Mouse (Mus musculus): ENCODE results near the gene Arap1.

Arap1 gene

GRCm38 (mm10) chr7:101449855-101450254, 102.0 kb downstream of the Arap1 start:
- peak; percentile 28 for DNase-seq (ENCODE audit: low read depth)

- peak; percentile 91 for DNase-seq (ENCODE audit: low read depth)
Measured at GRCm38 (mm10) chr7:101450422-101451401, 102.8 kb downstream of the Arap1 start.

GRCm38 (mm10) chr7:101452669-101453068, 104.8 kb downstream of the Arap1 start:
- peak; percentile 28 for DNase-seq (ENCODE audit: low read depth)

- DNase-seq (ENCODE audit: low read depth), result peak; percentile 36
Measured at GRCm38 (mm10) chr7:101453296-101453695, 105.4 kb downstream of the Arap1 start.

GRCm38 (mm10) chr7:101453725-101454124, 105.9 kb downstream of the Arap1 start:
- DNase-seq (ENCODE audit: low read depth), result peak; percentile 26

- DNase-seq (ENCODE audit: low read depth), result peak; percentile 38
Measured at GRCm38 (mm10) chr7:101454479-101454878, 106.6 kb downstream of the Arap1 start.

- no peak for DNase-seq (ENCODE audit: low read depth)
Measured at GRCm38 (mm10) chr7:101455141-101455540, 107.3 kb downstream of the Arap1 start.

- DNase-seq (ENCODE audit: low read depth), result no peak
Measured at GRCm38 (mm10) chr7:101456318-101456717, 108.5 kb downstream of the Arap1 start.

GRCm38 (mm10) chr7:101456789-101457188, 108.9 kb downstream of the Arap1 start:
- DNase-seq (ENCODE audit: low read depth), result peak; percentile 36

GRCm38 (mm10) chr7:101457283-101457682, 109.4 kb downstream of the Arap1 start:
- DNase-seq (ENCODE audit: low read depth), result no peak

GRCm38 (mm10) chr7:101457801-101458200, 109.9 kb downstream of the Arap1 start:
- peak; percentile 75 for DNase-seq (ENCODE audit: low read depth)

GRCm38 (mm10) chr7:101458278-101458781, 110.5 kb downstream of the Arap1 start:
- DNase-seq (ENCODE audit: low read depth), result no peak

- DNase-seq (ENCODE audit: low read depth), result no peak
Measured at GRCm38 (mm10) chr7:101459305-101459813, 111.5 kb downstream of the Arap1 start.

- DNase-seq (ENCODE audit: low read depth), result peak; percentile 51
Measured at GRCm38 (mm10) chr7:101459923-101460607, 112.2 kb downstream of the Arap1 start.

GRCm38 (mm10) chr7:101460608-101460957, 112.7 kb downstream of the Arap1 start:
- no peak for DNase-seq (ENCODE audit: low read depth)

GRCm38 (mm10) chr7:101461571-101461970, 113.7 kb downstream of the Arap1 start:
- DNase-seq (ENCODE audit: low read depth), result no peak
